Mouse (Mus musculus): ENCODE results near the gene Vmn1r30. TPM values are rescaled to one million over a fixed set of nuclear protein-coding genes. Genes with fewer than 3 reads are reported as not detected.

Vmn1r30 gene
- not detected for polyA plus RNA-seq (2017; shearing (Covaris generic))

DNA sequence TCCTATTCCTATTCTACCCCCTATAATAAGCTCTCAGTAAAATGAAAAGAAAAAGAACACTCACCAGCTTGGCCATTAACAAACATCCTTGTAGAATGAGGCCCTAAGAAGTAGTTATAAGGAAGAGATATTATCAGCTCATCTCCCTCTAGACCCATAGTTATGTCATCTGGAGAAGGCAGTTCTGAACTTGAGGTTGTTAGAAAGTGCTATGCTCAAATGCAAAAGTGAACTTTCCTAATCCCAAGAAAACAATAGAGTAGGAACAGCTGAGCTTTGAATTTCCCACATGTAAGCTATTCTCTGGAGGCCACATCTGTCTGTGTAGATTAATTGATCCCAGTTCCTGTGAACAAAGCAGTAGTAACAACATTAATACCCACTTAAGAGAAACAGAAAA, at the start of gene Vmn1r30:
TSS of gene Vmn1r30 (minus strand) at position 101 of the 400 bp plus-strand sequence.

GRCm38 (mm10) chr6:58475230-58475629, 32.0 kb upstream of the Vmn1r30 start, which contains the start of gene Vmn1r31:
Gene Vmn1r31 (minus strand): TSS chr6:58475330.

Other genes with a start within 250 kb of the Vmn1r30 start
- gene Vmn1r27, start 224.6 kb downstream of the Vmn1r30 start, polyA plus RNA-seq (2017; shearing (Covaris generic)) = not detected
- 0.05 TPM for gene Vmn1r28, start 181.3 kb downstream of the Vmn1r30 start, polyA plus RNA-seq (2017; shearing (Covaris generic))
- gene Vmn1r29, start 141.8 kb downstream of the Vmn1r30 start, polyA plus RNA-seq (2017; shearing (Covaris generic)) = not detected
- gene Vmn1r31, start 31.9 kb upstream of the Vmn1r30 start, polyA plus RNA-seq (2017; shearing (Covaris generic)) = not detected
- 8.3 TPM for gene Abcg2, start 141.1 kb upstream of the Vmn1r30 start, polyA plus RNA-seq (2017; shearing (Covaris generic))

All from effector memory CD4-positive, alpha-beta T cell, adult 5 months (primary cell).